Mouse (Mus musculus) intestine, embryonic 14.5 days (tissue): ENCODE measurements around the gene Tubd1. TPM values are rescaled to one million over a fixed set of nuclear protein-coding genes. Genes with fewer than 3 reads are reported as not detected.

Source experiments
- ATAC-seq: fragments of 200-750 bp; cut with Nextera tagmentation; replicated peaks from 2 replicates; pipeline ENCODE4 v1.8.0; 2017; ENCODE audit warnings: low read depth, moderate number of reproducible peaks, moderate TSS enrichment, moderate library complexity; ENCODE audit not compliant: low FRiP score, low TSS enrichment
- DNase-seq: peaks from one replicate; pipeline ENCODE4 v3.0.0-alpha.2; 2018; ENCODE audit warnings: low spot score
- H3K27ac ChIP-seq: fragments of 300-500 bp; sonication (generic); 2 replicates; pipeline ENCODE4 v1.5.1; 2014; ENCODE audit warnings: low read depth, mild to moderate bottlenecking, control low read depth
- H3K27me3 ChIP-seq: fragments of 300-500 bp; sonication (generic); replicated peaks from 2 replicates; pipeline ENCODE4 v1.6.1; 2014; ENCODE audit warnings: low read length, control low read depth; ENCODE audit not compliant: control insufficient read depth, insufficient read depth
- H3K36me3 ChIP-seq: fragments of 300-500 bp; sonication (generic); 2 replicates; pipeline ENCODE4 v1.6.1; 2014; ENCODE audit warnings: low read length, control low read depth; ENCODE audit not compliant: control insufficient read depth, insufficient read depth
- H3K4me1 ChIP-seq: fragments of 300-500 bp; sonication (generic); replicated peaks from 2 replicates; pipeline ENCODE4 v1.6.1; 2014; ENCODE audit warnings: low read length, control low read depth, mixed read lengths; ENCODE audit not compliant: control insufficient read depth, insufficient read depth
- H3K4me2 ChIP-seq: fragments of 300-500 bp; sonication (generic); 2 replicates; pipeline ENCODE4 v1.6.1; 2014; ENCODE audit warnings: low read length
- H3K4me3 ChIP-seq: fragments of 300-500 bp; sonication (generic); 2 replicates; pipeline ENCODE4 v1.5.1; 2014; ENCODE audit warnings: low read depth, low read length, control low read depth, mixed read lengths
- H3K9ac ChIP-seq: fragments of 300-500 bp; sonication (generic); 2 replicates; pipeline ENCODE4 v1.6.1; 2014; ENCODE audit warnings: mild to moderate bottlenecking, low read length
- H3K9me3 ChIP-seq: fragments of 300-500 bp; sonication (generic); 2 replicates; pipeline ENCODE4 v1.6.1; 2016; ENCODE audit warnings: low read length, control low read depth; ENCODE audit not compliant: control insufficient read depth
- WGBS: fragments of 180-500 bp; shearing (Covaris S2); extraction: QIAGEN DNeasy Blood & Tissue Kit; methylation state at CpG from one replicate; pipeline ENCODE4 v1.1.7; 2014; 5-methylcytosine and 5-hydroxymethylcytosine counted together
- polyA plus RNA-seq: library from polyadenylated mRNA; unstranded; fragments of >200 nt; fragmentation: Nextera tagmentation; extraction: Ambion mirVana; gene quantifications from 2 replicates; pipeline ENCODE4 v1.2.1, GENCODE M21; 2014

Gene Tubd1
- polyA plus RNA-seq, 1 experiment from 2014 or later, result 9.9 TPM

GRCm38 (mm10) chr11:86584898-86585597, 40.3 kb downstream of the Tubd1 start:
- H3K9me3 ChIP-seq, result no peaks in the 10 kb centered on the region
- H3K27ac ChIP-seq, result peak overlapping the region; percentile 97
- no peak for DNase-seq
- peak overlapping the region; percentile 74 for H3K4me2 ChIP-seq
- peaks cover 14% of the 10 kb centered on the region for H3K4me1 ChIP-seq
- 60% methylated on average over 7 of the region's 7 CpGs for WGBS
- H3K36me3 ChIP-seq, result peaks cover 5% of the 10 kb centered on the region
- ATAC-seq, result no peak
- H3K4me3 ChIP-seq, result peak overlapping the region; percentile 53
- no peaks in the 10 kb centered on the region for H3K27me3 ChIP-seq
- H3K9ac ChIP-seq, result peak overlapping the region; percentile 91

GRCm38 (mm10) chr11:86585598-86585984, 40.8 kb downstream of the Tubd1 start:
- Histone ChIP-seq H3K36me3 (peaks cover 5% of the 10 kb centered on the region), H3K4me1 (peaks cover 14% of the 10 kb centered on the region), H3K9me3 (no peaks in the 10 kb centered on the region), H3K4me3 (peak overlapping the region; percentile 53), H3K9ac (peak overlapping the region; percentile 91), H3K4me2 (peak overlapping the region; percentile 74), H3K27ac (peak overlapping the region; percentile 97), H3K27me3 (no peaks in the 10 kb centered on the region)
- no peak for ATAC-seq
- DNase-seq, result no peak
- 32% methylated on average over 3 of the region's 3 CpGs for WGBS

- Histone ChIP-seq H3K9ac (peak overlapping the region; percentile 91), H3K4me3 (peak overlapping the region; percentile 53), H3K36me3 (peaks cover 5% of the 10 kb centered on the region), H3K9me3 (no peaks in the 10 kb centered on the region), H3K4me2 (peak overlapping the region; percentile 74), H3K27me3 (no peaks in the 10 kb centered on the region), H3K4me1 (peaks cover 14% of the 10 kb centered on the region), H3K27ac (peak overlapping the region; percentile 97)
- WGBS, result 9% methylated on average over 12 of the region's 12 CpGs
- no peak for ATAC-seq
- DNase-seq, result peak; percentile 79
Measured at GRCm38 (mm10) chr11:86586177-86586867, 41.5 kb downstream of the Tubd1 start.

- ATAC-seq (peak; percentile 91), DNase-seq (peak; percentile 87)
- H3K4me3 ChIP-seq, result peak overlapping the region; percentile 53
- H3K27me3 ChIP-seq, result no peaks in the 10 kb centered on the region
- WGBS, result 3% methylated on average over 15 of the region's 15 CpGs
- peaks cover 14% of the 10 kb centered on the region for H3K4me1 ChIP-seq
- peaks cover 5% of the 10 kb centered on the region for H3K36me3 ChIP-seq
- H3K9me3 ChIP-seq, result no peaks in the 10 kb centered on the region
- H3K4me2 ChIP-seq, result peak overlapping the region; percentile 74
- H3K27ac ChIP-seq, result peak overlapping the region; percentile 97
- peak overlapping the region; percentile 91 for H3K9ac ChIP-seq
Measured at GRCm38 (mm10) chr11:86586868-86587792, 42.3 kb downstream of the Tubd1 start.

- WGBS, result 12% methylated on average over 7 of the region's 7 CpGs
- Histone ChIP-seq H3K4me1 (peaks cover 14% of the 10 kb centered on the region), H3K27me3 (no peaks in the 10 kb centered on the region), H3K9ac (peak overlapping the region; percentile 91), H3K27ac (peak overlapping the region; percentile 97), H3K36me3 (peaks cover 2% of the 10 kb centered on the region), H3K9me3 (no peaks in the 10 kb centered on the region), H3K4me2 (peak overlapping the region; percentile 74), H3K4me3 (no peak overlapping the region)
- no peak for DNase-seq
- ATAC-seq, result no peak
Measured at GRCm38 (mm10) chr11:86587830-86588229, 43.0 kb downstream of the Tubd1 start.

GRCm38 (mm10) chr11:86588583-86589298, 44.0 kb downstream of the Tubd1 start:
- ATAC-seq, result no peak
- Histone ChIP-seq H3K4me1 (peaks cover 18% of the 10 kb centered on the region), H3K9me3 (no peaks in the 10 kb centered on the region), H3K36me3 (no peaks in the 10 kb centered on the region; the same call in 1 of the 2 replicates), H3K27ac (no peak overlapping the region), H3K27me3 (no peaks in the 10 kb centered on the region), H3K4me2 (no peak overlapping the region), H3K4me3 (no peak overlapping the region), H3K9ac (no peak overlapping the region)
- WGBS, result 87% methylated on average over 4 of the region's 4 CpGs
- DNase-seq, result no peak

- WGBS, result 85% methylated on average over 4 of the region's 4 CpGs
Measured at GRCm38 (mm10) chr11:86590066-86590465, 45.3 kb downstream of the Tubd1 start.

GRCm38 (mm10) chr11:86590579-86590978, 45.8 kb downstream of the Tubd1 start:
- Histone ChIP-seq H3K4me3 (no peak overlapping the region), H3K27me3 (no peaks in the 10 kb centered on the region), H3K4me2 (no peak overlapping the region), H3K4me1 (peaks cover 14% of the 10 kb centered on the region), H3K27ac (no peak overlapping the region), H3K9ac (no peak overlapping the region), H3K9me3 (no peaks in the 10 kb centered on the region), H3K36me3 (no peaks in the 10 kb centered on the region)
- 92% methylated on average over 10 of the region's 10 CpGs for WGBS
- ATAC-seq (no peak), DNase-seq (no peak)

More at GRCm38 (mm10) chr11:86590066-86590465, 45.3 kb downstream of the Tubd1 start:
- H3K4me2 ChIP-seq, result no peak overlapping the region
- no peak overlapping the region for H3K4me3 ChIP-seq
- ATAC-seq, result no peak
- no peak overlapping the region for H3K27ac ChIP-seq
- H3K27me3 ChIP-seq, result no peaks in the 10 kb centered on the region
- H3K9me3 ChIP-seq, result no peaks in the 10 kb centered on the region
- no peak overlapping the region for H3K9ac ChIP-seq
- no peaks in the 10 kb centered on the region for H3K36me3 ChIP-seq
- no peak for DNase-seq
- peaks cover 18% of the 10 kb centered on the region for H3K4me1 ChIP-seq
